Mouse (Mus musculus): ENCODE data around the gene Cpsf6. TPM values are rescaled to one million over a fixed set of nuclear protein-coding genes. Genes with fewer than 3 reads are reported as not detected.

The Cpsf6 gene
- polyA plus RNA-seq, 1 experiment from 2014 or later: 164 TPM

DNA sequence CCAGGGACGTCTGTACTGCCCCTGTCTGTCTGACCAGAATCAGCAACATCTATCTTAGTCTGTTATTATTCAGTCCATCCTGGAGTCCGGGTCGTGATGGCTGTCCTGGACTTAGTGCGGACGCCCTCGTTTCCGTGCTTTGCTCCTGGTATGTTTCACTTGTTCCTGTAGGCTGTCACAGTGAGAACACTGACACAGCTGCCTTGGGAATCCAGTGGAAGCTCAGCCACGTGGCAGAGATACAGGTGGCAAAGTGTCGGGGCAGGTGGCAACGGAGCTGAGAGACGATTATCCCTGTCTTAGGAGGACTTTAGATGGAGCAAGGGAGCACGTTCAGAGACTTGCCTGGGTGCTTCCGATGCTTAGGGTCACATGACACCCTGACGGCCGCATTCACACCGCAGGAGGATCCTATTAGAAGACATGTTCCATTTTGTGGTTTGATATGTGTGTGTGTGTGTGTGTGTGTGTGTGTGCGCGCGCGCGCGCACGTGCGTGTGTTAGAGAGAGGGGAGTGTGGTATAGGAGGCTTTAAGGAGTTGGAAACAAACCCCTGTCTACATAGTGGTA is 38.9 kb upstream of the Cpsf6 start:
- Histone ChIP-seq H3K4me1 (peaks cover 20% of the 10 kb centered on the region), H3K27ac (no peak overlapping the region), H3K9ac (no peak overlapping the region), H3K36me3 (no peaks in the 10 kb centered on the region), H3K27me3 (no peaks in the 10 kb centered on the region), H3K4me3 (replicated peaks) (peak overlapping the region; percentile 38), H3K9me3 (replicated peaks) (no peaks in the 10 kb centered on the region), H3K4me2 (peak overlapping the region; percentile 65)
- ATAC-seq (replicated peaks; ENCODE audit: low FRiP score): no peak
- WGBS: 55% methylated on average over 24 of the region's 24 CpGs

DNA sequence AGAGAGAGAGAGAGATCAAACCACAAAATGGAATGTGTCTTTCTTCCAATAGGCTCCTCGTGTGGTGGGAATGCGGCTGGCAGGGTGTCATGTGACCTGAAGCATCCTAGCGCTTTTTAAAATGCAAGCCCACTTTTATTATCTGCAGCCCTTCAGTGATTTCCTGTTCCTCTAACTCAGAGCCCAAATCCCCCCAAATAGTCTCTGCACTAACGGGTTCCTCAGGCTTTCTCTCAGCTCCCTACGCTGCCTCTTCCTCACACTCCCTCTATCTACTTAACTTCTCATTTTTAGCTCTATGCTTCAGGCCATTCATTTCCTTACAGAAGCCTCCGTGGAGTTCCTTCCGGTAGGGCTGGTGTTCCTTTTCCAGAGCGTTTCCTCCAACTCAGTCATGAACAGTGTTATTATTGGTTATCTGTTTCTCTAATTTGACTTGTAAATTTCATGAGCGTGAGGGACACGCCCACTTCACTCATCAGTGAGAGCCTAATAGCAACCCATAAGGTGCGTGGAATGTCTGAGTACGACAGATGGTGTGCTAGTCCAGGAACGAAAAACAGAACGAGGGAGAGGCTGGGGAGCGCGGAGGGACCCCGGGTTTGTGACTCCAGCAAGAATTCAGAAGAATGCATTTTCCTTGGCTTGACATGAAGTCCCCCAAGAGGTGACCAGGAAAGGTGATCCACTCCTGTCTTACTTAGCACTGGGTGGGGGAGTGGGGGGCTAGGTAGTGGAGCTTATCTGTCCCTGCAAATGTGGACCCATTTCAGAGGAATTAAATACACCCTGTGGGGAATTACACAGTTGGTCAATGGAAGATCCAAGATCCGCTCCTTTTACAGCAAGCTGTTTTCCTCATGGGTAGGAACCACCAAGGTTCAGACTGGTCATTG is 38.2 kb upstream of the Cpsf6 start:
- H3K9ac ChIP-seq: no peak overlapping the region
- H3K4me2 ChIP-seq: peak overlapping the region; percentile 65
- H3K27ac ChIP-seq: peak overlapping the region; percentile 50
- ATAC-seq (replicated peaks; ENCODE audit: low FRiP score): peak; percentile 36
- no peaks in the 10 kb centered on the region for H3K9me3 ChIP-seq (replicated peaks)
- WGBS: 20% methylated on average over 18 of the region's 18 CpGs
- no peaks in the 10 kb centered on the region for H3K27me3 ChIP-seq
- no peaks in the 10 kb centered on the region for H3K36me3 ChIP-seq
- peak overlapping the region; percentile 38 for H3K4me3 ChIP-seq (replicated peaks)
- H3K4me1 ChIP-seq: peaks cover 24% of the 10 kb centered on the region

DNA sequence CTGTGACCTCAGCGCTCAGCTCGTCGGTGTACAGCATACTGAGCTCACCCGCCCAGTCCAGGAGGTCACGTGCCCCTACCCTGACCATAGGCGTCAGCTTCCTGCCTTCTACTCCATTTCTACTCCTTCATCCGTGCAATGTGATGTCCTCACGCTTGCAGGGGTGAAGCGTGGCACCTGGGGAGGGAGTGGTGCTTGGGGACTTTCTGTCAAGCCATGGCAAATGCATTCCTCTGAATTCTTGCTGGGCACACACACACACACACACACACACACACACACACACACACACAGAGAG is 37.6 kb upstream of the Cpsf6 start:
- H3K36me3 ChIP-seq: no peaks in the 10 kb centered on the region
- no peaks in the 10 kb centered on the region for H3K27me3 ChIP-seq
- peak overlapping the region; percentile 65 for H3K4me2 ChIP-seq
- peaks cover 24% of the 10 kb centered on the region for H3K4me1 ChIP-seq
- peak; percentile 74 for ATAC-seq (replicated peaks; ENCODE audit: low FRiP score)
- H3K4me3 ChIP-seq (replicated peaks): peak overlapping the region; percentile 38
- no peak overlapping the region for H3K27ac ChIP-seq
- H3K9me3 ChIP-seq (replicated peaks): no peaks in the 10 kb centered on the region
- no peak overlapping the region for H3K9ac ChIP-seq
- 31% methylated on average over 9 of the region's 9 CpGs for WGBS

DNA sequence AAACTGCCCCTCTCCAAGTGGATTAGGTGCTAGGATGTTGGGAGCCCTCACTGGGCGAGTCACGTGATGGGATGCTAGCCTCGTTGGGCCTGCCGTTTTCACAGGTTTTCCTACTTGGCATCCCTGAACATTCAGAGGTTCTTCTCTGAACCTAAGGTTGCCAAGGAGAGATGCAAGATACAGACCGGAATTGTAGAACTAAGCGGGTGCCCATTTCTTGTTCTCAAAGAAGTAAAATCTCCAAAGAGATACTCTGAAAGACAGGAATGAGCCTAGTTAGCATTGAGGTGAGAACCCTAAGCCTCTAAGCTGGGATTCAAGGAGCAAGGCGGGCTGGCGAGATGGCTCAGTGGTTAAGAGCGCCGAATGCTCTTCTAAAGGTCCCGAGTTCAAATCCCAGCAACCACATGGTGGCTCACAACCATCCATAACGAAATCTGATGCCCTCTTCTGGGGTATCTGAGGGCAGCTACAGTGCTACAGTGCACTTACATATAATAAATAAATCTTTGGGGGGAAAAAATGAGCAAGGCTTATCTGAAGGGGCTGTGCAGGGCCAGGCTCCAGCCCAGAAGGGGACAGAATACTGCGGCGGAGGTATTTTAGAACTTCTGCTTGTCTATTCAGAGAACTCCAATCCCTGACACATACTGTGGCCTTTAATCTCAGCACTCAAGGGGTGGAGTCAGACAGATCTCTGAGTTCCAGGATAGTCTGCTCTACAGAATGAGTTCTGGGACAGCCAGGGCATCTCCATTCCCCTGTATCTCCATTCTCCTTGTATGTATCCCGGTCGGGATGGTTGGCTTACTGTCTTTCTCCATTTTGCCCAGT is 37.0 kb upstream of the Cpsf6 start:
- no peaks in the 10 kb centered on the region for H3K36me3 ChIP-seq
- H3K9me3 ChIP-seq (replicated peaks): no peaks in the 10 kb centered on the region
- H3K27ac ChIP-seq: no peak overlapping the region
- peak overlapping the region; percentile 38; the same call in 1 of the 2 replicates for H3K4me3 ChIP-seq (replicated peaks)
- H3K4me1 ChIP-seq: peaks cover 27% of the 10 kb centered on the region
- H3K9ac ChIP-seq: no peak overlapping the region
- H3K4me2 ChIP-seq: peak overlapping the region; percentile 65
- H3K27me3 ChIP-seq: no peaks in the 10 kb centered on the region
- no peak for ATAC-seq (replicated peaks; ENCODE audit: low FRiP score)
- 84% methylated on average over 16 of the region's 16 CpGs for WGBS

DNA sequence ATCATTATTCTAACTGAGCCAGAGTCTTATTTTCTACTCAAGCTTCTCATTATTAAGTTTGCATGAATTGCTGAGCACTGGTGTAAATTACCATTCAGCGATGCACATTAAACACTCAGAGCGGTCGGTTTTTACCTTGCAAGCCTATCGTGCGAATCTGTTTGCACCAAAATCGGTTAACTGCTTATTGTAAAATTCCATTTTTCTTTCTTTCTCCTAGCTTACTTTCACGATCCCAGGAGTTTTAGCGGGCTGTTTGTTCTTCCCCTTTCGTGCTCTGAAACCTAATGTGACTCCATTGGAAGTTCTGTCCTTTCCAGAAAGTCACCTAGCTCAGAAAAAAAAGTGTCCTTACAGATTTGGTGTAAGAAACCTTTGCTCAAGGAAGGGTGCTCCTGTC is 36.3 kb upstream of the Cpsf6 start:
- WGBS: 85% methylated on average over 9 of the region's 9 CpGs
- no peak for ATAC-seq (replicated peaks; ENCODE audit: low FRiP score)
- Histone ChIP-seq H3K9me3 (replicated peaks) (no peaks in the 10 kb centered on the region), H3K36me3 (no peaks in the 10 kb centered on the region), H3K27ac (no peak overlapping the region), H3K9ac (no peak overlapping the region), H3K4me1 (peaks cover 29% of the 10 kb centered on the region), H3K4me3 (replicated peaks) (no peak overlapping the region), H3K4me2 (no peak overlapping the region), H3K27me3 (no peaks in the 10 kb centered on the region)

DNA sequence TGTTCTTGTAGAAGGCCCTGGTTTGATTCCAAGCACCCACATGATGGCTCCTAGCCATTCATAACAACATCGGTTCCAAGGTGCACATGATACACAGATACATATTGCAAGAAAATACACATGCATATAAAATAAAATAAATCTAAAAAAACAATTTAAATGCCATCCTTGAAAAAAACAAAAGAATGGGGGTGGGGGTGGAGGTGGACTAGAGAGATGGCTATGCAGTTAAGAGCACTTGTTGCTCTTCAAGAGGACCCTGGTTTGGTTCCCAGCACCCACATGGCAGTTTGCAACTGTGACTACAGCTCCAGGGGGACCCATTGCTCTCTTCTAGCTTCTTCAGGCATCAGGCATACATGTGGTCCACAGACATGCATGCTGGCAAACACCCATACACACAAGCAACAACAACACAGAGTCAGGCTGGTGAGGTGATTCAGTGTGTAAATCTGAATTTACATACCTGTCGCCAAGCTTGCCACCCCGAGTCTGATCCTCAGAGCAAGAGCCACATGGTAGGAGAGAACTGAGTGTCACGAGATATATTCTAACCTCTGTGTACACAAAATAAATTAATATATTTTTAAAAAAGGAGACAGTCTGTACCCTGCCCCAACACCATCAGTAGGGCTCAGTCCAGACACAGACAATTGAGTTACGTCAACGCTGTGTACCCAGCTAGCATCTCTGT is 35.7 kb upstream of the Cpsf6 start:
- H3K4me3 ChIP-seq (replicated peaks): no peak overlapping the region
- H3K4me2 ChIP-seq: no peak overlapping the region
- H3K9me3 ChIP-seq (replicated peaks): no peaks in the 10 kb centered on the region
- no peak for ATAC-seq (replicated peaks; ENCODE audit: low FRiP score)
- 89% methylated on average over 6 of the region's 6 CpGs for WGBS
- H3K4me1 ChIP-seq: peaks cover 29% of the 10 kb centered on the region
- no peaks in the 10 kb centered on the region for H3K36me3 ChIP-seq
- H3K27me3 ChIP-seq: no peaks in the 10 kb centered on the region
- no peak overlapping the region for H3K27ac ChIP-seq
- H3K9ac ChIP-seq: no peak overlapping the region

DNA sequence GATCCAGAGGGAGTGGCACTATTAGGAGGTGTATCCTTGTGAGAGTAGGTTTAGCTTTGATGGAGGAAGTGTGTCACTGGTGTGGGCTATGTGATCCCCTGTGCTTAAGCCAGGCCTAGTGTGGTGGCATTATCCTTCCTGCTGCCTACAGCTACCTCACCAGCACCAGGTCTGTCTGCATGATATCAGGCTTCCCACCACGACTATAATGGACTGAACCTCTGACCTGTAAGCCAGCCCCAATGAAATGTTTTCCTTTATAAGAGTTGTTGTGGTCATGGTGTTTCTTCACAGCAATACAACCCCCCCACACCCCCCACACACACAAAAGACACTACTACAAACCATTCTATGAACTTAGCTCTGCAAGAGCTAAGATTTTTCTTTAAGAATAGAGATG is 34.9 kb upstream of the Cpsf6 start:
- no peaks in the 10 kb centered on the region for H3K9me3 ChIP-seq (replicated peaks)
- WGBS: 54% methylated on average over 1 of the region's 1 CpGs
- no peak overlapping the region for H3K4me3 ChIP-seq (replicated peaks)
- H3K4me1 ChIP-seq: peaks cover 29% of the 10 kb centered on the region
- H3K27ac ChIP-seq: no peak overlapping the region
- no peaks in the 10 kb centered on the region for H3K36me3 ChIP-seq
- no peaks in the 10 kb centered on the region for H3K27me3 ChIP-seq
- H3K4me2 ChIP-seq: no peak overlapping the region
- ATAC-seq (replicated peaks; ENCODE audit: low FRiP score): no peak
- no peak overlapping the region for H3K9ac ChIP-seq

DNA sequence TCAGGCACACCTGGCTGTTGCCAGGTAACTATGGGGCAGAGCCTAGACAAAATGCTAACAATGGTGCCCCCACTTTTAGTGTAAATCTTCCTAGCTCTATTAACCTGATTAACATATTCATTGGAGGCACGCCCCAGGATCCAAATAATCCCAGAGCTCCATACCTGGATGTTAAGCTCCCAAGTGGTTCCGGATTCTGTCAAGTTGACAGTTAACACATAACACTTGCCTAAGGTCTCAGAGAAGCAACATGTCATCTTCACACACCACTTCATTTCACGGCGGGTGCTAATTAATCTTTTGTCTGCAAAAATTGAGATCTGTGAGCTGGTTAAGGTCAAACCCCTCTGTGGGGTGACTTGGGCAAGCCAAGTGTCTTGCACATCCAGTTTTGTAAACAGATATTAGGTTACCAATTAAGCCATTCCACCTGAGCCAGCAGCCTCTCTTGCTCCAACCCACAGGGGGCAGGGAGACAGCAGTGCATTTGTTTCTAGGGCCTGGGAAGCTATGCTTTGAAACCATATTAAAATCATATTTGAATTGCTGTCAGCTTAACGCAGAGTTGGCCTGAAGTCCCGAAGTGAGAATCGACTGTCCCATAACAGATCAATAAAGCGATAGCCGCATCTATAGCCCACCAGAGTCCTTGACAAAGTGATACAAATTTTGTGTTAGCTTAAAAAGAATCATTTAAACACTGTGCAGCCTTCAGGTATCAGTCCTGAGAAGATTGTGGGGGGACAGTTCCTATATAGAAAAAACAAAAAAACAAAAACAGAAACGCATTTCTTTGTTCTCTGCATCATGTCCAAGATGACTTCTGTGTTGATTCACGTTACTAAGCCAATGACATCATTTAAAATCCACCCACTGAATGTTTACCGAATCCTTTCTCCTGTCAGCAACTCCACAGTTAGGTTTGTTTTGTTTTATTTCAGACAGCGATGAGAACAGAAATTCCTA is 34.0 kb upstream of the Cpsf6 start:
- no peak for ATAC-seq (replicated peaks; ENCODE audit: low FRiP score)
- no peak overlapping the region for H3K4me3 ChIP-seq (replicated peaks)
- H3K27me3 ChIP-seq: no peaks in the 10 kb centered on the region
- H3K9me3 ChIP-seq (replicated peaks): no peaks in the 10 kb centered on the region
- no peaks in the 10 kb centered on the region for H3K36me3 ChIP-seq
- H3K27ac ChIP-seq: no peak overlapping the region
- no peak overlapping the region for H3K4me2 ChIP-seq
- H3K9ac ChIP-seq: no peak overlapping the region
- 70% methylated on average over 13 of the region's 13 CpGs for WGBS
- peaks cover 28% of the 10 kb centered on the region for H3K4me1 ChIP-seq

DNA sequence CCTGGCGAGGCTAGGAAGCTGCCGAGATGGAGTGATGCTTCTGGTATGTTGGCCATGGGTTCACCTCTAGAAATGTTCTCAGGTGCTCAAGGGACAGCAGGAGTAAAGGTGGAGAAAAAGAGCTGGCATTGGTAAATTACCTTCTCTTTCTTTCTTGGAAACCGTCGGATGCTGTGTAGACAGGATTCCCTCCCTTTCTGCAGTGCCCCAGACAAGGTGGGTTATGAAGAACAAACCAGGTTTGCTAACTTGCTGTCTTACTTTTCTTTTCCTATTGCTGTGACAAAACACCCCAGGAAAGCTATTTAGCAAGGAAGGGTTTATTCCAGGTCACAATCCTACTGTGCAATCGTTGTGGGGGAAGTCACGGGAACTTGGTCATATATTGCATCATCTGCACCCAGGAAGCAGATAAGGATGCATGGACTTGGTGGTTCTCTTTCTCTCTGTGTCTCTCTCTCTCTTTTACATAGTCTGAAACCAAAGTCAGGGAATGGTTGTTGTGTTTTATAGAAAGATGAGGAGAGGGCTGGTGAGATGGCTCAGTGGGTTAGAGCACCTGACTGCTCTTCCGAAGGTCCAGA is 32.8 kb upstream of the Cpsf6 start:
- no peak overlapping the region for H3K4me3 ChIP-seq (replicated peaks)
- no peak overlapping the region for H3K9ac ChIP-seq
- no peak overlapping the region for H3K4me2 ChIP-seq
- H3K4me1 ChIP-seq: peaks cover 18% of the 10 kb centered on the region
- ATAC-seq (replicated peaks; ENCODE audit: low FRiP score): no peak
- H3K9me3 ChIP-seq (replicated peaks): no peaks in the 10 kb centered on the region
- WGBS: 76% methylated on average over 7 of the region's 7 CpGs
- no peak overlapping the region for H3K27ac ChIP-seq
- H3K27me3 ChIP-seq: no peaks in the 10 kb centered on the region
- H3K36me3 ChIP-seq: no peaks in the 10 kb centered on the region

DNA sequence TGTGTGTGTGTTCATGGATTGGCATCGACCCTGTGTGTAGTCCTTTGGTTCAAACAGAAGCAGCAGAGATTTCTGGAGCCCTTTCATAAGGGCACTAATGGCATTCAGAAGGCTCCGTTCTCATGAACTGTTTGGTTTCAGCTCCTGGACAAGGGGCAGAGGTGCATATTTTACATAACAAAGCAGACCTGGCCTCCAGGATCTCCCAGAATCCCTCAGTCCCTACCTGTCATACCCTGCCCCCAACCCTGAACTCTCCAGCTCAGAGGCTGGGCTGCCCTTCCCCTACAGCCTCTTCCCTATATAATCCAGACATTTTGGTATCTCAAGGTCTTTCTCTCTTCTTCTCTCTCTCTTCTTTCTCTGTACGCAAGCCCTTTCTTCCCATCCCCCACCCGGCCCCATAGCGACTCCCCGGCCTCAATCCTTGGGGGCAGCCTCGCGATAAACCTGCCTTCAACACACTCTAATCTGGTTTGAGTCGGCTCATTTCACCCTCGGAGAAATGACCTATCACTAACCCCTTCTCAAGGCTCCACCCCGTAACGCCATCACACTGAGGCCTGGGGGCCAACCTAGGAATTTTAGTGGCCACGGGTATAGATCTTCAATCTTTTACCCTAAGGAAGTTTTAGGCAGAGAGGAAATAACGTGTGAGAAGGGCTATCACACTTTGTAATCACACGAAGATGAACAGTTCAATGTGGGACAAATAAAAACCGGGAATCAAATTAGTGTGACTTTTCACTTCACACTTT is 32.1 kb upstream of the Cpsf6 start:
- Histone ChIP-seq H3K27ac (no peak overlapping the region), H3K9me3 (replicated peaks) (no peaks in the 10 kb centered on the region), H3K9ac (no peak overlapping the region), H3K27me3 (no peaks in the 10 kb centered on the region), H3K4me3 (replicated peaks) (no peak overlapping the region), H3K36me3 (no peaks in the 10 kb centered on the region), H3K4me2 (no peak overlapping the region), H3K4me1 (peaks cover 11% of the 10 kb centered on the region)
- WGBS: 35% methylated on average over 16 of the region's 16 CpGs
- no peak for ATAC-seq (replicated peaks; ENCODE audit: low FRiP score)
